In genomic region chr4:134813406-134814228, GRCm38 (mm10) we compare ENCODE assay signal across 2 mouse cellular contexts.
A peak's percentile ranks its signal among the peaks of the same experiment; 100 is the strongest.
TF ChIP-seq lines count a peak whose summit lies in the region.

No protein-coding gene starts in this region.

TF ChIP-seq in CH12.LX, 34 proteins besides CTCF, POLR2A, EP300 and RAD21 (continued from another document):
- no peak for TF ChIP-seq NRF1 (IDR thresholded peaks at IDR 0.05; ENCODE audit: low read depth, low read length)
- 0 out of 2 replicates have a peak, but pooled peaks have one; percentile 19 for TF ChIP-seq NELFE (IDR thresholded peaks at IDR 0.05; ENCODE audit: low read depth, low read length)
- no peak; the same call in 1 of the 2 replicates for TF ChIP-seq ETS1 (conservative IDR thresholded peaks at IDR 0.05; ENCODE audit: low read depth, low read length)
- TF ChIP-seq MXI1 (IDR thresholded peaks at IDR 0.05; ENCODE audit: low read depth, low read length) = peak; percentile 58; the same call in 1 of the 2 replicates
- peak; percentile 50; the same call in 1 of the 2 replicates for TF ChIP-seq MEF2A (IDR thresholded peaks at IDR 0.05; ENCODE audit: borderline replicate concordance, low read depth, low read length)
- TF ChIP-seq JUND (conservative IDR thresholded peaks at IDR 0.05; ENCODE audit: low read depth, low read length) = no peak
- no peak; the same call in 1 of the 2 replicates for TF ChIP-seq ELF1 (IDR thresholded peaks at IDR 0.05; ENCODE audit: low read depth, low read length)
- no peak for TF ChIP-seq TBP (conservative IDR thresholded peaks at IDR 0.05; ENCODE audit: low read depth, low read length)
- no peak for TF ChIP-seq MAFK (IDR thresholded peaks at IDR 0.05; ENCODE audit: insufficient replicate concordance, low read length)
- no peak for TF ChIP-seq ZMIZ1 (IDR thresholded peaks at IDR 0.05; ENCODE audit: low read depth, low read length)
- TF ChIP-seq USF1 (IDR thresholded peaks at IDR 0.05; ENCODE audit: low read depth, low read length) = no peak
- no peak for TF ChIP-seq ZKSCAN1 (IDR thresholded peaks at IDR 0.05; ENCODE audit: borderline replicate concordance, low read depth, low read length)
- no peak for TF ChIP-seq E2F4 (IDR thresholded peaks at IDR 0.05; ENCODE audit: insufficient replicate concordance, low read depth, low read length)
- TF ChIP-seq ZNF384 (IDR thresholded peaks at IDR 0.05; ENCODE audit: low read depth, low read length) = no peak
- peak; percentile 62; the same call in 1 of the 2 replicates for TF ChIP-seq MYC (IDR thresholded peaks at IDR 0.05; ENCODE audit: low read depth, low read length)
- 0 out of 2 replicates have a peak, but pooled peaks have one; percentile 5 for TF ChIP-seq CHD2 (IDR thresholded peaks at IDR 0.05; ENCODE audit: low read length)
- TF ChIP-seq ZC3H11A (IDR thresholded peaks at IDR 0.05; ENCODE audit: low read depth, low read length) = no peak
- TF ChIP-seq UBTF (IDR thresholded peaks at IDR 0.05; ENCODE audit: low read depth, low read length) = no peak
- TF ChIP-seq KAT2A (IDR thresholded peaks at IDR 0.05; ENCODE audit: insufficient replicate concordance, low read length) = no peak
- no peak for TF ChIP-seq JUN (IDR thresholded peaks at IDR 0.05; ENCODE audit: insufficient read depth, low read depth, low read length)
- TF ChIP-seq USF2 (conservative IDR thresholded peaks at IDR 0.05; ENCODE audit: low read depth, low read length) = no peak
- TF ChIP-seq CHD1 (IDR thresholded peaks at IDR 0.05; ENCODE audit: low read depth, low read length) = peak; percentile 98
- no peak for TF ChIP-seq POLR2AphosphoS2 (IDR thresholded peaks at IDR 0.05; ENCODE audit: low read depth, low read length)
- no peak for TF ChIP-seq RCOR1 (conservative IDR thresholded peaks at IDR 0.05; ENCODE audit: low read depth, low read length)
- TF ChIP-seq MAX (IDR thresholded peaks at IDR 0.05; ENCODE audit: low read length) = no peak
- TF ChIP-seq BHLHE40 (IDR thresholded peaks at IDR 0.05; ENCODE audit: low read depth, low read length) = no peak
- no peak for TF ChIP-seq GABPA (IDR thresholded peaks at IDR 0.05; ENCODE audit: insufficient replicate concordance, low read depth, low read length)
- TF ChIP-seq TCF12 (IDR thresholded peaks at IDR 0.05; ENCODE audit: low read depth, low read length) = peak; percentile 47; the same call in 1 of the 2 replicates
- TF ChIP-seq MAZ (IDR thresholded peaks at IDR 0.05; ENCODE audit: low read depth, low read length) = peak; percentile 62; the same call in 1 of the 2 replicates
- peak; percentile 51; the same call in 1 of the 2 replicates for TF ChIP-seq SIN3A (IDR thresholded peaks at IDR 0.05; ENCODE audit: low read length)
- no peak for TF ChIP-seq PAX5 (IDR thresholded peaks at IDR 0.05; ENCODE audit: low read length)

TF ChIP-seq in ES-E14, 5 proteins besides CTCF, POLR2A, EP300 and RAD21 (continued from another document):
- no peak for TF ChIP-seq HCFC1 (IDR thresholded peaks at IDR 0.05; ENCODE audit: borderline replicate concordance, insufficient read depth, low read length)
- no peak for TF ChIP-seq CHD2 (IDR thresholded peaks at IDR 0.05; ENCODE audit: low read depth, low read length)
